Mouse (Mus musculus) neural tube, embryonic 13.5 days (tissue): Measurements from ENCODE around the gene Spats2l. TPM values are rescaled to one million over a fixed set of nuclear protein-coding genes. Genes with fewer than 3 reads are reported as not detected.

Source experiments
- ATAC-seq: fragments of 200-750 bp; cut with Nextera tagmentation; 2 replicates; pipeline ENCODE4 v1.8.0; 2017; ENCODE audit warnings: low read depth, mild to moderate bottlenecking, moderate TSS enrichment, moderate library complexity
- H3K27ac ChIP-seq: fragments of 300-500 bp; sonication (generic); replicated peaks from 2 replicates; pipeline ENCODE4 v1.5.1; 2015; ENCODE audit warnings: moderate library complexity, mild to moderate bottlenecking, inconsistent platforms
- H3K27me3 ChIP-seq: fragments of 300-500 bp; sonication (generic); 2 replicates; pipeline ENCODE4 v1.6.1; 2015; ENCODE audit warnings: mild to moderate bottlenecking, inconsistent platforms
- H3K36me3 ChIP-seq: fragments of 300-500 bp; sonication (generic); 2 replicates; pipeline ENCODE4 v1.6.1; 2015; ENCODE audit warnings: mild to moderate bottlenecking, inconsistent platforms
- H3K4me1 ChIP-seq: fragments of 300-500 bp; sonication (generic); replicated peaks from 2 replicates; pipeline ENCODE4 v1.6.1; 2015; ENCODE audit warnings: inconsistent platforms
- H3K4me2 ChIP-seq: fragments of 300-500 bp; sonication (generic); 2 replicates; pipeline ENCODE4 v1.6.1; 2015; ENCODE audit warnings: inconsistent platforms, mild to moderate bottlenecking, moderate library complexity
- H3K4me3 ChIP-seq: fragments of 300-500 bp; sonication (generic); 2 replicates; pipeline ENCODE4 v1.5.1; 2015; ENCODE audit warnings: mild to moderate bottlenecking, inconsistent platforms
- H3K9ac ChIP-seq: fragments of 300-500 bp; sonication (generic); 2 replicates; pipeline ENCODE4 v1.6.1; 2015; ENCODE audit warnings: moderate library complexity, mild to moderate bottlenecking, inconsistent platforms
- H3K9me3 ChIP-seq: fragments of 300-500 bp; sonication (generic); 2 replicates; pipeline ENCODE4 v1.6.1; 2016; ENCODE audit warnings: inconsistent platforms
- WGBS: fragments of 180-500 bp; shearing (Covaris S2); methylation state at CpG from one replicate; pipeline ENCODE4 v1.1.7; 2015; 5-methylcytosine and 5-hydroxymethylcytosine counted together
- polyA plus RNA-seq: library from polyadenylated mRNA; unstranded; fragments of >200 nt; fragmentation: Nextera tagmentation; extraction: Ambion mirVana; gene quantifications from 2 replicates; pipeline ENCODE4 v1.2.1, GENCODE M21; 2015

Gene Spats2l
- polyA plus RNA-seq, 1 experiment from 2014 or later: 52.5 TPM

DNA sequence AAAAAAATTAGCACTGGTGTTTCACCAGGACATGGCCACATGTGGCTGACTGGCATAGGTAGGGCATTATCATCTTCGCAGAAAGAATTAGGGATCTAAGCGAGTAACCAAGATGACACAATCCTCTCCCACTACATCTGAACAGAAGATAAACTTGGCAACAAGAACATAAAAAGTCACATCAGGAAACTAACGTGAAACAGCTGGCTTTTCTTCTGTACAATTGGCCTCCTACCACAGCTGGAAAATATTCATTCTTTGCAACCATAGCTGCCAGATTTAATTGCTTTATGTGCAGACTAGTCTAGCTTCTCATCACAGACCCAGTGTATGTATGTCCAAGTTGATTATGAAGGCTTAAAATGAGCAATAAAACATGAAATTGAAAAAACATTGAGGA lies 131.9 kb downstream of the Spats2l start:
- Histone ChIP-seq H3K36me3 (peaks cover 18% of the 10 kb centered on the region), H3K4me3 (no peak overlapping the region), H3K27me3 (no peaks in the 10 kb centered on the region), H3K27ac (no peak overlapping the region), H3K4me2 (no peak overlapping the region), H3K4me1 (no peaks in the 10 kb centered on the region), H3K9ac (no peak overlapping the region), H3K9me3 (no peaks in the 10 kb centered on the region)
- WGBS: 83% methylated on average over 3 of the region's 3 CpGs
- no peak for ATAC-seq

DNA sequence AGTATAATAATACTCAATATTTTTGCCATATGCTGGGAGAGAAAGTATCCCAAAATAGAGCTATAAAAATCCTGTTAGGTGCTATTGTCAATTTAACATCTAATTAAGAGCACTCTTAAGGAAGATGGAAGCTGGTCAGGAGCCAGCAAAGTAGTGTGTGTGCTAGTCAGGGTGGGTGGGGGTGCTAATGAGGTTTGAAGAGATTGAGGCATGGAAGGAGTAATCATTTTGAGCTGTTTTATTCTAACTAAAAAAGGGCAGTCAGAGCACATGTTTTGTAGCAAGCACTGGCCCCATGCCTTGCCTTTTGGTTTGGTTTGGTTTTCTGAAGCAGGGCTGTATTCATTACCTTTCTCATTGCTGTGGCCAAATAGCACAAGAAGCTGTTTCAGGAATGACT lies 132.3 kb downstream of the Spats2l start:
- Histone ChIP-seq H3K9me3 (no peaks in the 10 kb centered on the region), H3K4me3 (no peak overlapping the region), H3K4me2 (no peak overlapping the region), H3K27ac (no peak overlapping the region), H3K27me3 (no peaks in the 10 kb centered on the region), H3K36me3 (peaks cover 18% of the 10 kb centered on the region), H3K4me1 (0 out of 2 replicates have a peak, but pooled peaks cover under 1% of the 10 kb centered on the region), H3K9ac (no peak overlapping the region)
- no peak for ATAC-seq

DNA sequence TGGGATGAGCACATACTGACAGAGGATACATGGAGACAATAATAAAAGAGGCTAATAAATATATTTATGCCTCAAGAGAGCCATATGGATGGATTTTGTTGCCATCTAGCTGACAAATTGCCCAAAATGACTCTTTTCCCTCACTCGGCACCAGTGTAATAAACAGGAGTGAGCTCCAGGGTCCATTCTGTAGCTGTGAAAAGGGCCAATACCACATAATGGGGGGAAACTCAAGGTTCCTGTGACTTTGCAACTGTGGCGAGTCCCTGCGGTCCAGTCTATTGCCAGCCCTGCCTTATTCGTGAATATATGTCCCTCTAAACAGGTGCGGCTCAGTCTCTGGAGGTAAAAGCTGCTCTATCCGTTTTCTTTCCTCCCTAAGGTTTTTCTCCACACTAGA lies 137.6 kb downstream of the Spats2l start:
- Histone ChIP-seq H3K4me3 (no peak overlapping the region), H3K27me3 (no peaks in the 10 kb centered on the region), H3K36me3 (0 out of 2 replicates have a peak, but pooled peaks cover 4% of the 10 kb centered on the region), H3K27ac (no peak overlapping the region), H3K9me3 (no peaks in the 10 kb centered on the region), H3K4me1 (0 out of 2 replicates have a peak, but pooled peaks cover 6% of the 10 kb centered on the region), H3K9ac (no peak overlapping the region), H3K4me2 (no peak overlapping the region)
- WGBS: 59% methylated on average over 6 of the region's 6 CpGs
- no peak for ATAC-seq

DNA sequence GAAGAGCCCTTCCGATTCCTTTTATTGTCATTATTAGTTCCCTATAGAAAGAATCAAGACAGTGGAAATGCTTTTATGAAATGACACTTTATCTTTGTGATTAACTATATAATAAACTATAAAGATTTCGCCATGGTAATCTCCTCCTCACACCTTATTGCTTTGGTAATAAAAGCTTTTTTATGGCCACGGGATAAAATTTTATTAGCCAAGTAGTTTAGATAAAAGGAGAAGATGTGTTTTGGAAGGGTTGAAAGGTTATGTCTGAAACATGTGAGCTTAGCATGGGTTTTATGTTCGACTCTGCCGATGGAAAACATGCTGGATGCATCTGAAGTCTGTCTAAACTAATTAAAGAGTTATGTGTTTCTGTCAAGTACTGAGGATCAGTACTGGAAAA lies 143.4 kb downstream of the Spats2l start:
- H3K4me3 ChIP-seq: no peak overlapping the region
- H3K9me3 ChIP-seq: no peaks in the 10 kb centered on the region
- H3K27ac ChIP-seq: no peak overlapping the region
- no peak overlapping the region for H3K9ac ChIP-seq
- H3K4me1 ChIP-seq: no peaks in the 10 kb centered on the region
- H3K36me3 ChIP-seq: 0 out of 2 replicates have a peak, but pooled peaks cover 5% of the 10 kb centered on the region
- no peak; the same call in 1 of the 2 replicates for ATAC-seq
- H3K4me2 ChIP-seq: no peak overlapping the region
- WGBS: 70% methylated on average over 5 of the region's 5 CpGs
- no peaks in the 10 kb centered on the region for H3K27me3 ChIP-seq

DNA sequence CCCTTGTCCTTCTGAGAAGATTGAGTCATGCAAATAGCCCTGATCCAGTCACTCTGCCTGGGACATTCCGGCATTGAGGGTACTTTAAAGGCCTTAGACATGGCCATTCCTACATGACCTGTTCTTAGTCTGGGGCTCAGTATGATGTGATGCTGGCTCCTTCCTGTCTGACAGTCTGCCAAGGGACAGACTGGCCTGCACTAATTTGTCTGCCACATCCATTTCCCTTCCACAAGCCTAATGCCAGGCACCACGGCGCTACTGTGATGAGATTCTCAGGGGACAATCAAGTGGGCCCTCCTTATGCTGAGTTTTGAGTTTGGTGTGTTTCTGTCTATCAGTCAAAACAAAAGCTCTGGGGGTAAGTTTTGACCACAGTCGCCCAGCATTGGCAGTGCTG lies 144.6 kb downstream of the Spats2l start:
- ATAC-seq: no peak
- 87% methylated on average over 4 of the region's 4 CpGs for WGBS
- Histone ChIP-seq H3K36me3 (0 out of 2 replicates have a peak, but pooled peaks cover 5% of the 10 kb centered on the region), H3K9ac (no peak overlapping the region), H3K4me1 (no peaks in the 10 kb centered on the region), H3K27me3 (no peaks in the 10 kb centered on the region), H3K4me2 (no peak overlapping the region), H3K27ac (no peak overlapping the region), H3K4me3 (no peak overlapping the region), H3K9me3 (no peaks in the 10 kb centered on the region)

DNA sequence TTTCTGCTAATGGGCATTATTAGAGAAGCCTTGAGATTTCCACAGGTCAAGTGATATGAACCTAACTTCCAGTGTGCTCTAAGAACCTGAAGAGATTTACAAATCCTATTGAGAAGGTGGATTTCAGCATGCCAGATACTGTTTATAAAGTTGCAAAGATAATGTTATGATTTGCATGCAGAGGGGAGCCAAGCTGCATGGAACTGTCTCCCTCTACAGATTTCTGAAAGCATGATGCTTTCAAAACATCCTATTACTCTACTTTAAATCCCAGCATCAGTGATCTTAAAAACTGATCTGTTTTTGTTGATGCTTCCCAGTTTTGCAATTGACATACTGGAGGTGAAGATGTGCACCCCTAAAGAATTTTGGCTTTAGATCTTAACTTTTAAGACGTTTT lies 160.3 kb downstream of the Spats2l start:
- Histone ChIP-seq H3K36me3 (no peaks in the 10 kb centered on the region), H3K4me3 (no peak overlapping the region), H3K9me3 (no peaks in the 10 kb centered on the region), H3K27me3 (no peaks in the 10 kb centered on the region), H3K4me1 (no peaks in the 10 kb centered on the region), H3K4me2 (no peak overlapping the region), H3K27ac (no peak overlapping the region), H3K9ac (no peak overlapping the region)
- ATAC-seq: no peak
- WGBS: 53% methylated on average over 1 of the region's 1 CpGs

DNA sequence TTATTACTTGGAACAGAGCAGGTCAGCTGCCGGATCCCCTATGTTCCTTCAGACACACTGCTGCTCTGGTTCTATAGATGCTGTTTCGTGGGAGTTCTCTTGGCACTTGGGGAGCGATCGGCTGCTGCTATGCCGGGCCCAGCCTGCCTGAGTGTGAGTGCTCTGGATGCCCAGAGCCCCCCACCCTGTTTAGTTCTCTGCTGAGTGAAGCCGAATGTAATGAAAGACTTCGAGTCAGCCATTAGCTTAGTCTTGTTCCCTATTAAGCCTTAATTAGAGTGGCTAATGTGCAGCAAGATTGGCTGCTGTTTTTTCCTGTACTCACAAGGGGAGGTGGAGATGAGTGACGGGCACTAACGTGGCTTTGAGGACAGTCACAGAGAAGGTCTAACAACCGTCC lies 166.7 kb downstream of the Spats2l start:
- Histone ChIP-seq H3K9ac (no peak overlapping the region), H3K4me2 (peak overlapping the region; percentile 8; the same call in 1 of the 2 replicates), H3K9me3 (no peaks in the 10 kb centered on the region), H3K27ac (no peak overlapping the region), H3K4me1 (peaks cover 21% of the 10 kb centered on the region), H3K36me3 (peaks cover 8% of the 10 kb centered on the region), H3K27me3 (0 out of 2 replicates have a peak, but pooled peaks cover 2% of the 10 kb centered on the region), H3K4me3 (no peak overlapping the region)
- 24% methylated on average over 10 of the region's 10 CpGs for WGBS
- ATAC-seq: peak; percentile 52; the same call in 1 of the 2 replicates

DNA sequence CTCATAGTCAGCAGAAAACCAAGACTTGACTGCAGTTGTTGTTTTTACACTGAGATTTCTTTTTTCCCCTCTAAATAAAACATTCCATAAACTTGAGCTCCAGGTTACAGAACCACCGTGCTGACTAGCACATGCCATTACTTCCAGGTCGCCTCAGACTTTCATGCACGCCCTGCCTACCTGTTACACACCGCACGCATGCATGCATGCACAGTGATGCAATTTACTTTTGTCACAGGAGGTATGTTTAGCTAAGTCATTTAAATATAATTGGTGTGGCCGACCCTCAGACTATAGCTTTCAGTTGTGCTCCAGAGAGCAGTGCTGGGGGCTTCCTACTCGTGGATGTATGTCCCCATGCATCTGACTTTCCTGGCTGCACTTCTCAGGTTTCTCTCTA lies 167.1 kb downstream of the Spats2l start:
- Histone ChIP-seq H3K4me3 (no peak overlapping the region), H3K36me3 (peaks cover 11% of the 10 kb centered on the region), H3K27ac (no peak overlapping the region), H3K4me1 (peaks cover 21% of the 10 kb centered on the region), H3K9ac (no peak overlapping the region), H3K27me3 (0 out of 2 replicates have a peak, but pooled peaks cover 2% of the 10 kb centered on the region), H3K4me2 (0 out of 2 replicates have a peak overlapping the region, but pooled peaks have one; percentile 8), H3K9me3 (no peaks in the 10 kb centered on the region)
- 0 out of 2 replicates have a peak, but pooled peaks have one; percentile 60 for ATAC-seq
- WGBS: 66% methylated on average over 7 of the region's 7 CpGs

DNA sequence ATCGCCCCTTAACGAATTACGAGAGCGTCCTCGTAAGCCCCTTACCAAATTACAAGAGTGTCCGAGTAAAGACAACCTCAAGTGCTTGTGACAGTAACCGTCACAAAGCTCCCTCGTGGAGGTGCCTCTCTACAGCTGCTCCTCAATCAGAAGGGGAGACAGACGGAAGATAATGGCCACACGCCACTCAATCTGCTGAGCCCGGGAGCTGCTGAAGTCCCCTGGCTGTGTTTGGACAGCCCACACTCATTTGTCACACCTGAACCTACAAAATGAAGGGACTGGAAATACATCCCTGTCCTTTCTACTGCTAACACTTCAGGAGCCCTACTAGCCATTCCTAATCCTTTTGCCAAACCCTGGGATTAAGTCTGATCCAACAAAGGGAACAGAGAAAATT lies 167.8 kb downstream of the Spats2l start:
- H3K36me3 ChIP-seq: peaks cover 15% of the 10 kb centered on the region
- no peaks in the 10 kb centered on the region for H3K9me3 ChIP-seq
- H3K27ac ChIP-seq: no peak overlapping the region
- H3K27me3 ChIP-seq: 0 out of 2 replicates have a peak, but pooled peaks cover 2% of the 10 kb centered on the region
- H3K4me1 ChIP-seq: peaks cover 21% of the 10 kb centered on the region
- no peak overlapping the region for H3K4me3 ChIP-seq
- 61% methylated on average over 11 of the region's 11 CpGs for WGBS
- no peak overlapping the region for H3K4me2 ChIP-seq
- peak; percentile 33; the same call in 1 of the 2 replicates for ATAC-seq
- H3K9ac ChIP-seq: no peak overlapping the region

DNA sequence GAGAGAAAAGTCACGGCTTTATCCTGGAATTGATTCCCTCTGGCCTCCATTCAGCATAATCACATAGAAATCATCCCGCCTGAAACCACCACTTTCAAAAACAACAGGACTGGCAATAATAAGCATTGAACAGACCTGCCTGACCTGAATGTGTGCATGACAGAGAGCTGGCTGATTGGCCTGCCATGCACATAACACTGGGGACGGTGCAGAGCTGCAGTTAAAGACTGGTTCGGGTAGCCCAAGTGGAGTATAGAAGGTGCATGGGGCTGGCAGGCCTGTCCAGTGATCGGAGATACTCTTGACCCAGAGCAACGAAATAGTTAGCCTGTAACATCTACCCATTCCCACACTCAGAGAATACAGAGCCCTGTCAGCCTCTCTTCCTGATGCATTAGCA lies 168.3 kb downstream of the Spats2l start:
- H3K9me3 ChIP-seq: no peaks in the 10 kb centered on the region
- no peak overlapping the region for H3K27ac ChIP-seq
- H3K36me3 ChIP-seq: peaks cover 15% of the 10 kb centered on the region
- no peak overlapping the region for H3K9ac ChIP-seq
- no peak for ATAC-seq
- H3K4me1 ChIP-seq: peaks cover 22% of the 10 kb centered on the region
- WGBS: 78% methylated on average over 6 of the region's 6 CpGs
- no peak overlapping the region for H3K4me3 ChIP-seq
- H3K27me3 ChIP-seq: 0 out of 2 replicates have a peak, but pooled peaks cover 2% of the 10 kb centered on the region
- H3K4me2 ChIP-seq: no peak overlapping the region

DNA sequence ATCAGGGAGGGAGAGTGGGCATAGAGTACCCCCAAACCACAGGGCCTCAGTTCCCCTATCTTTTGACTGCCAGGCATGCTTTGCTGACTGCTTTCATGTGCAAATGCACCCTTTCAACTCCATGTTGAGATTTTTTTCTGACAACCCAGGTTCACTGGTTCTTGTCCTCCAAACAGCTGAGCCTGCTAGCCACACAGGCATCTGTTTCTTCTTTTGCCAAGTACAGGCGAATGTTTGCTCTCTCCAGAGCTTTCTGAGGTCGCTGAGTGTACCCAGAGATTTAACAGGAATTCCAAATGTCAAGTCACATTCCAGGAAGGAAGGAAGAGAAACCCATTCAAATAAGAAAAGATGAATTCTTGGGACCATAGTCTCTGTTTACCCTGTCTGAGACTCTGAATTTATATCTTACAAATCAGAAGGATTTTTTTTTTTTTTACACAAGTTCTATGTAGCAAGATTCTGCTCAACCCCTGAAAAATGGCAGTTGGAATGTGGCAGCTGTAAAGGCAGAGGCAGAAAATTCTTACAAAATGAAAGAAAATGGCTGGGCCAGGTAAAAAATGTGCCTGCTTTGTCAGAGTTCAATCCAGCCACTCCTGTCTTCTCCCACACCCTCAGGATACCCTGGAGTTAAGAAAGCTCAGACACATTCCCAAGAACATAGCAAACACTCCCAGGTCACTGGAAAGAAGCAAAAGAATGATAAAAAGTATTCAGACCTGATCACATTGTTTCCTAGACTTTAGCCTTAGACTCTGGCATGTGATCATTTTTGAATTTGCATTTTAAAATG lies 173.8 kb downstream of the Spats2l start:
- Histone ChIP-seq H3K4me2 (no peak overlapping the region), H3K27me3 (no peaks in the 10 kb centered on the region), H3K36me3 (peaks cover 19% of the 10 kb centered on the region), H3K9ac (no peak overlapping the region), H3K4me3 (no peak overlapping the region), H3K9me3 (no peaks in the 10 kb centered on the region), H3K4me1 (0 out of 2 replicates have a peak, but pooled peaks cover 9% of the 10 kb centered on the region), H3K27ac (no peak overlapping the region)
- 51% methylated on average over 2 of the region's 2 CpGs for WGBS
- no peak for ATAC-seq

DNA sequence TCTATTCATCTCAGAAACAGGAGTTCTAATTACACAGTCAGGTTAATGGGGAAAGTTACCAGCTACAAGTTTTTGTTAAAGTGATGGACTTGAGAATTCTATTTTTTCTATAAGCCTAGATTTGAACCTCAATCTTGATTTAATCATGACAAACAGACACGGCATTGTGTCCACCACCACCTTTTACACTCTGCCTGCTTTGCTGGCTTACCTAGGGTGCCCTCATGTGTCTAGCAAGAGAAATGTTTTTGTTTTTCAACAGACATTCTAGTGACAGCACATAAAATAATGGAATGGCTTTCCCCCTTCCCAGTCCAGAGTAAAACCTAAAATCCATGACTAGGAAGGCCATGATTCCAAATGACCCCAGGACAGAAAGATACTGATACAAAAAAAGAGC lies 175.2 kb downstream of the Spats2l start:
- 5% methylated on average over 1 of the region's 1 CpGs for WGBS
- H3K9me3 ChIP-seq: no peaks in the 10 kb centered on the region
- H3K27me3 ChIP-seq: no peaks in the 10 kb centered on the region
- no peak overlapping the region for H3K4me2 ChIP-seq
- ATAC-seq: peak; percentile 56; the same call in 1 of the 2 replicates
- H3K27ac ChIP-seq: no peak overlapping the region
- H3K36me3 ChIP-seq: peaks cover 11% of the 10 kb centered on the region; the same call in 1 of the 2 replicates
- H3K4me3 ChIP-seq: no peak overlapping the region
- 0 out of 2 replicates have a peak, but pooled peaks cover 9% of the 10 kb centered on the region for H3K4me1 ChIP-seq
- no peak overlapping the region for H3K9ac ChIP-seq
